Mouse (Mus musculus): ENCODE measurements around the gene Plxdc1. TPM values are rescaled to one million over a fixed set of nuclear protein-coding genes. Genes with fewer than 3 reads are reported as not detected.

The Plxdc1 gene
- polyA plus RNA-seq, 1 experiment = not detected

DNA sequence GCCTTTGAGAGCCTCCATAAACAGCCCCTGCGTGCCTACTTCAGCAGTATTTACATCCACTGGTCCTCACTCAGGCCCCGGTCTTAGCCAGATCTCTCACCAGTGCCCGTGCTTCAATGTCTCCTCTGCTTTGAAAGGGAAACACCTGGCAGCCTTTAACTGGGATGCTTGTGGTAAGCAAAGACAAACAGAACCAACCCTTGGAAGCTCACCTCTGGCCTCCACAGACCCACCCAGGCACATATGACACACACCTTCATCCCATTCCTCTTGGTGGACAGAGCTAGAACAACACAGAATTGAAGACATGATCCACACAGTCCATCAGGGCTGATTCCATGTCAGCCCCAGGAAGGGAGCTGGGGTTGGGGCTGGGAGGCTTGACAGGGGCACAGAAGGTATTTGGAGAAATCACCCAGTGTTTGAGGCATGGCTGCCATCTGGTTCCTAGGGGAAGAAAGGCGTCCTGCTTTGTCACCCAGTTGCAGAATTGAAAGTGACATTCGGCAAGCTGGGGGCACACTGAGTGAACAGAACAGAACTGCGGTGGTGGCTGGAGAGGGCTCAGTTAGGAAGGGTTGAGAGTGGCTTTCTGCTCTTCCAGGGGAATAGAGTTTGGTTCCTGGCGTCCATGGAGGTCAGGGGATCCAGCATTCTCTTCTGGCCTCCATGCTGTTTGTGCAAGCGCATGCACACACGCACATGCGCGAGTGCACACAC, 12.0 kb upstream of the Plxdc1 start:
- 79% methylated on average over 11 of the region's 11 CpGs for WGBS
- H3K4me3 ChIP-seq (ENCODE audit: insufficient read depth, low read depth, low read length) = no peak overlapping the region
- no peak for TF ChIP-seq CTCF (IDR thresholded peaks at IDR 0.05; ENCODE audit: insufficient read depth, low read depth, low read length)
- no peak for TF ChIP-seq POLR2A (IDR thresholded peaks at IDR 0.05; ENCODE audit: insufficient read depth, low read depth, low read length)
- H3K4me1 ChIP-seq (ENCODE audit: control insufficient read depth, insufficient read depth, low read length) = peaks cover 57% of the 10 kb centered on the region
- H3K27ac ChIP-seq (ENCODE audit: insufficient read depth, low read depth, low read length) = no peak overlapping the region

DNA sequence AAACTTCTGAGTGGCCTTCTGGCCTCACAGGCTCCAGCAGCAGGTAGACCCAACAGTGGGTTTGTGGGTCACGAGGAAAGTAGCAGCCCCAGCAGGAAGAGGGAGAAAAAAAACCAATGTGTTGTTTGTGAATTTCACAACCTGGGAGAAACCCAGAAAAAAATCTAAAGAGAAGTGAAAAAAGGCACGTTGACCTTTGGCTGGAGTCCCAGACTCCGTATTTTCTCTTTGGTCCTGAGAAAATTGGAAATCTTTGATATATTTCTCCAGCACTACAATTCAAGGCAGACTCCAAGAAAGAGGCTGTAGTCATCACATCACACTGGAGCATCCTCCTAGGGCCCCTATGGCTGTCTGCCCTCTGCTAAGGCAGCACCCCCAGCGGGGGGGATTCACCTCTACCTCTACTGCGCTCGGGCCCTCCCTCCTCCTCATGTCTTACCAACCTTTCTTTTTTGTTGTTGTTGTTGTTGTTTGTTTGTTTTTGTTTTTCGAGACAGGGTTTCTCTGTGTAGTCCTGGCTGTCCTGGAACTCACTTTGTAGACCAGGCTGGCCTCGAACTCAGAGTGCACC, 11.2 kb upstream of the Plxdc1 start:
- WGBS = 70% methylated on average over 8 of the region's 8 CpGs
- TF ChIP-seq POLR2A (IDR thresholded peaks at IDR 0.05; ENCODE audit: insufficient read depth, low read depth, low read length) = no peak
- no peak for TF ChIP-seq CTCF (IDR thresholded peaks at IDR 0.05; ENCODE audit: insufficient read depth, low read depth, low read length)
- H3K4me1 ChIP-seq (ENCODE audit: control insufficient read depth, insufficient read depth, low read length) = peaks cover 49% of the 10 kb centered on the region
- no peak overlapping the region for H3K4me3 ChIP-seq (ENCODE audit: insufficient read depth, low read depth, low read length)
- no peak overlapping the region for H3K27ac ChIP-seq (ENCODE audit: insufficient read depth, low read depth, low read length)

DNA sequence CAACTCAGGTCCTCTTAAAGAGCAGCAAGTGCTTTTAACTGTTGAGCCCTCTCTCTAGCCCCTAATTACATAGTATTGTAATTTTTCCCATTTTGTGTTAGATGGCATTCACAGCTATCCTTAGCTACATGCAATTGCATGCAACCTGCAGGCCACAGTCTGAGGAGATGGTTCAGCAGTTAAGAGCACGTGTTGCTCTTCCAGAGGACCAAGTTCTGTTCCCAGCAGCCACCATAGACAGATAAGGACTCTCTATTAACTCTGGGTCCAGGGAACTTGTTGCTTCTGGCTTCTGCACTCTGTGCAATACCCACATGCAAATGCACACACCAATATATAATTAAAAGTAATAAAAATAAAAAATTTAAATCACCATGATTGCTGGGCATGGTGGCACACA, 10.4 kb upstream of the Plxdc1 start:
- Histone ChIP-seq H3K4me1 (ENCODE audit: control insufficient read depth, insufficient read depth, low read length) (peaks cover 42% of the 10 kb centered on the region), H3K4me3 (ENCODE audit: insufficient read depth, low read depth, low read length) (no peak overlapping the region), H3K27ac (ENCODE audit: insufficient read depth, low read depth, low read length) (no peak overlapping the region)
- TF ChIP-seq CTCF (IDR thresholded peaks at IDR 0.05; ENCODE audit: insufficient read depth, low read depth, low read length) (no peak), POLR2A (IDR thresholded peaks at IDR 0.05; ENCODE audit: insufficient read depth, low read depth, low read length) (no peak)
- WGBS = 77% methylated on average over 1 of the region's 1 CpGs

DNA sequence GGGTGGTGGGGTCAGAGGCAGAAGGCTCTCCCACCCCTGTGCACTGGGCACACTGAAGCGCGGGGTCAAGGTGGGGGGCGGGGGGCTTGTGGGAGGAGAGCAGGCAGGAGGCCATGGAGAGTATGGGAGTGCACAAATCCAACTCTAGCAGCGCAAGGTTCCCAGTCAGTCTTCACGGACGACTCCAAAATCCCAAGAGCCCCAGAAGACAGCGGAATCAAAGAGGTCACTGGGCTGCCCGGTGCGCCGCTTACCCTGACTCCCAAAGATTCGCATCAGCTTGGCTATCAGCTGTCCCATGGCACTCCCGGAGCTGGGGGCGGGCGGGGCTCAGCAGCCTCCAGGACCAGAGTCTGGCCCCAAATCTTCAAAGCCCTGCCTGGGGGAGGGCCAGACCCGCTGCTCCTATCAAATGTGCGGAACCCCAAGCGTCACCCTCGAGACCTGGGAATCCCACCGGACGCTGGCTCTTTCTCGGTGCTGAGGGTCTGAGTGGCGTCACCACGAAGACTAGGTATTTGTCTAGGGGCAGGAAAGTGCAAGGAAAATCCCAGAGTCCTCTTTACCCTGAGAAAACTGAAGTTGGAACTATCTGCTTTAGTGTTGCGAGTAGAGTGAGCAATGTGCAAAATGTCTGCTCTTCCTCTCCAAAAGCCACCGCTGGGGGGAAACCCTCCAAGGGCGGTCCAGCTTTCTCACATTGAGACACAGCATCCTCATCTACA, 9.5 kb upstream of the Plxdc1 start, which contains the start of gene Arl5c:
Gene Arl5c, minus strand, starts transcription at position 618 of the 725 bp plus-strand sequence.
- H3K4me1 ChIP-seq (ENCODE audit: control insufficient read depth, insufficient read depth, low read length) = peaks cover 34% of the 10 kb centered on the region
- peak within 1 kb of the TSS; percentile 60 for H3K4me3 ChIP-seq (ENCODE audit: insufficient read depth, low read depth, low read length)
- no peak within 1 kb of the TSS; the same call in 1 of the 2 replicates for H3K27ac ChIP-seq (ENCODE audit: insufficient read depth, low read depth, low read length)
- peak; percentile 20; the same call in 1 of the 2 replicates for TF ChIP-seq POLR2A (IDR thresholded peaks at IDR 0.05; ENCODE audit: insufficient read depth, low read depth, low read length)
- no peak; the same call in 1 of the 2 replicates for TF ChIP-seq CTCF (IDR thresholded peaks at IDR 0.05; ENCODE audit: insufficient read depth, low read depth, low read length)
- WGBS = 1% methylated on average over 26 of the region's 26 CpGs

DNA sequence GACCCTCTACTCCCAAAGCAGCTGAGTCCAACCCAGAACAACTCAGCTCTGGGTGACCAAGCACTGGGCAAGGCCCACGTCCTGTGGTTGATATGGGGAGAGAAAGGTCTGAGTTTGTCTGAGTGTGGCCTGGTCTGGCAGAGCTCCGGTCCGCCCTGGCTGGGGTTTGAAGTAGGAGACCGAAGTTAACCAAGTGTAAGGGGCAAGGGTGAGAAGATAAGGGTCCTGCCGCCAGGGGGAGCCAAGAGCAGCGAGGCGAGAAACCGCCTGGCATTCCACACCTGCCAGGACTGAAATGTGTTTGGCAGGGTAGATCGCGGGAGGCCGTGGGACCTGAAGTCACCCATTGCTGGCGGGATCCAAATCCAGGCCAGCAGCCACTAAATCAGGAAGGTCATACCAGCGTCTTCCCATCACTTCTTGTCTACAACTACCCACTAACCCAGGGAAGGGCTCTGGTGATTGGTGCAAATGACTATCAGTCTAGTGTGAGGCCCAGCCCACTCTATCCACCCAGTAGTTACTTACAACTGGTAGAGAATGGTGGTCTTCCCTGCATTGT, 8.4 kb upstream of the Plxdc1 start:
- 10% methylated on average over 13 of the region's 13 CpGs for WGBS
- H3K4me1 ChIP-seq (ENCODE audit: control insufficient read depth, insufficient read depth, low read length) = peaks cover 31% of the 10 kb centered on the region
- TF ChIP-seq POLR2A (IDR thresholded peaks at IDR 0.05; ENCODE audit: insufficient read depth, low read depth, low read length) (no peak), CTCF (IDR thresholded peaks at IDR 0.05; ENCODE audit: insufficient read depth, low read depth, low read length) (peak; percentile 85)
- no peak overlapping the region; the same call in 1 of the 2 replicates for H3K27ac ChIP-seq (ENCODE audit: insufficient read depth, low read depth, low read length)
- peak overlapping the region; percentile 60 for H3K4me3 ChIP-seq (ENCODE audit: insufficient read depth, low read depth, low read length)

DNA sequence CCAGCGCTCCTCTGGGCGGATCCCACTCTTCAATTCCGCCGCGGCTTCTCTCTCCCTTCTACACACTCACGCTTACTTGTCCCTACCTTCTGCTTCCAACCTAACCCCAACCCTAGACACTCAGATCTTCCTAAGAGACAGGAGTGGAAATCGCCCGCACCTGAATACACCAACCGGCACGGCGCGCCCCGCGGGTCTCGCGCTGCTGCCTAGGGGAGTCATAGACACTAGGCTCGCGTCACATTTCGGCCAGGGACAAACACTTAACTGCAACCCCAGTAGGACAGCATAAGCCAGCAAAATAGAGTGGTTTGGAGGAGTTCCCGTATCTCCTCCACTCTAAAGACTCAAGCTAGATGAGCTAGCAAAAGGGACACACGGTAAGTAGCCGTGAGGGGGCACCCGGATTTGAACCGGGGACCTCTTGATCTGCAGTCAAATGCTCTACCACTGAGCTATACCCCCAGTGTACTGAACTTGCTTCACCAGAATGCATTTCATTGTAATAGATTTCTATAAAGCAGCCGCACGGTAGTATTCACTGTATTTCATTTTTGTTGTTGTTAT, 2.4 kb upstream of the Plxdc1 start:
- peak overlapping the region; percentile 63 for H3K27ac ChIP-seq (ENCODE audit: insufficient read depth, low read depth, low read length)
- under 1% methylated on average over 26 of the region's 26 CpGs for WGBS

DNA sequence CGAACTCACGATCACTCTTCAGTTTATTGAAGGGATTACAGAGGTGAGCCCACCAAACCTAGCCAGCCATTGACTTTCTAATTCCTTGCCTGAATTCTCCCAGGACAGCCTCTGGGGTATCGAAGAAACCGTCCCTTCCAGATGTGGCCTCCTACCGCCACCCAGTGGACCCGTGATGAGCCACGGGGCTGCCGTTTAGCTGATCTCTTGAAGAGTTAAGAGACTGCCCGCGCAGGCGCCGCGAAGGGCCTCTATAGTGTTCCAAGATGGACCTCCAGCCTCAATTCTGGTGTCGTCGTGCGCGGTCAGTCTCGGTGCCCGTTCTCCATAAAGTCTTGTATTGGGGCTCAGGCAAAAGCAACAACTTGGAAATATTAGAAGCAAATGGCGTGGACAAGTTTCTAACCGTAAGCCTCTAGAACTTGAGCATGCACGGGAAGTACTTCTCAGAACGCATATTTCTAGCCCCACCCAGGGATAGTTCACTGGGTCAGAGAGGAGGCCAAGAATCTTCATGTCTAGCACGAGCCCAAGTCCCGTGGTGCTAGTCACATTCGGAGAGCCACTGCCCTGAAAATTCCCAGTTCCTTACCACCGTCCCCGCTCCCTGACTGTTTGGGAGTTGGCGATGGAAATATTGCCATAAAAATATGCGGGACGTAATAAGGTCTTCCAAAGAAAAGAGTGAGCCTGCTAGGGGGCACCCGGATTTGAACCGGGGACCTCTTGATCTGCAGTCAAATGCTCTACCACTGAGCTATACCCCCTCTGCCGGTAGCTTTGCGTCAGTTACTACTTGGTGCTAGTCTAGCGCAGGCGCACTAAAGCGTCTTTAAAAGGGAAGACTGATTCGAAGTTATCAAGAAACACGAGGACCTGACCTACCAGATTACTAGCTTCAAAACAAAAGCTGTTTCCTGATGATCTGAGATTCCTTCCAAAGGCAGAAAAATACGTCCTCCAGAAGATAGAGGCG, 1.6 kb upstream of the Plxdc1 start:
- TF ChIP-seq POLR2A (IDR thresholded peaks at IDR 0.05; ENCODE audit: insufficient read depth, low read depth, low read length) = 0 out of 2 replicates have a peak, but pooled peaks have one; percentile 20
- peak; percentile 76 for TF ChIP-seq CTCF (IDR thresholded peaks at IDR 0.05; ENCODE audit: insufficient read depth, low read depth, low read length)
- WGBS = under 1% methylated on average over 42 of the region's 42 CpGs
- H3K27ac ChIP-seq (ENCODE audit: insufficient read depth, low read depth, low read length) = peak overlapping the region; percentile 71
- peaks cover 20% of the 10 kb centered on the region for H3K4me1 ChIP-seq (ENCODE audit: control insufficient read depth, insufficient read depth, low read length)
- peak overlapping the region; percentile 70 for H3K4me3 ChIP-seq (ENCODE audit: insufficient read depth, low read depth, low read length)

More for the DNA sequence above, 2.4 kb upstream of the Plxdc1 start:
- no peak for TF ChIP-seq POLR2A (IDR thresholded peaks at IDR 0.05; ENCODE audit: insufficient read depth, low read depth, low read length)
- TF ChIP-seq CTCF (IDR thresholded peaks at IDR 0.05; ENCODE audit: insufficient read depth, low read depth, low read length) = no peak
- peak overlapping the region; percentile 70 for H3K4me3 ChIP-seq (ENCODE audit: insufficient read depth, low read depth, low read length)
- H3K4me1 ChIP-seq (ENCODE audit: control insufficient read depth, insufficient read depth, low read length) = peaks cover 20% of the 10 kb centered on the region
